Mouse (Mus musculus) embryo, embryonic 10 days (tissue): ENCODE measurements around the gene Esr1.

ENCODE experiments used
- DNase-seq: peaks from one replicate; pipeline ENCODE4 v3.0.0-alpha.2; 2015; ENCODE audit warnings: low spot score

Gene Esr1

DNA sequence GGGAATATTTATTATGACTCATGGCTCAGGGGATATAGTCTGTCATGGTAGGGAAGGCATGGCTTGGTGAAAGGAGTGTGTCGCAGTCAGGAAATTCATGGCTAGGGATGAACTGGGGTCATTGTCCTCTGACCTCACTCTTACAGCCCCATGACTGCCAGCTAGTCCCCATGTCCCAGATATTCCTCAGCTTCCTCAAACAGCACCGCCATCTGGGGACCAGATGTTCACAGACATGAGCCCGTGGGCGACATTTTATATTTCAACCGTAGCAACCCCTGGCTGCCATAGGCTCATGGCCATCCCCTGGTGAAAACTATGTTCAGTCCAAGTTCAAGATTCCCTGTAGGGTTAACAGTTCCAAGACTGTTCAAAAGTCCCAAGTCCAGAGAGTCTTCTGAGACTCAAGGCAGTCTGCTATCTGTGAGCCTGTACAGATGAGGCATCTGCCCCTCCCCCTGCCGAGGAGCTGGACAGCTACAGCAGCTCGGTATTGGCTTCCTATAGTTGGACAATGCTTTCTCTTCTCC is 83.0 kb downstream of the Esr1 start:
- DNase-seq = peak; percentile 57

DNA sequence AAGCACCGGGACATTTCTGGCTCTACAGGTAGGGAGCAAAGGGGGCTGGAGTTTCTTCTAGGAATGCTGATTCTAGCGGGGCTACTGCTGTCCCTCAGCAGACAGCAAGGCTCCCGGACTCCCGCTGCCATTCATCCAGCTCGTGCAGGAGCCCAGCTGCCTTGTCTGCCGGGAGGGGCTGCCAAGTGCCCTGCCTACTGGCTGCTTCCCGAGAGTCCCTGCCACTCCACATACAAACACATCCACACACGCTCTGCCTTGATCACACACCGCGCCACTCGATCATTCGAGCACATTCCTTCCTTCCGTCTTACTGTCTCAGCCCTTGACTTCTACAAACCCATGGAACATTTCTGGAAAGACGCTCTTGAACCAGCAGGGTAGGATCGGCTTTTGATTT is 98.5 kb downstream of the Esr1 start:
- DNase-seq = peak; percentile 63

DNA sequence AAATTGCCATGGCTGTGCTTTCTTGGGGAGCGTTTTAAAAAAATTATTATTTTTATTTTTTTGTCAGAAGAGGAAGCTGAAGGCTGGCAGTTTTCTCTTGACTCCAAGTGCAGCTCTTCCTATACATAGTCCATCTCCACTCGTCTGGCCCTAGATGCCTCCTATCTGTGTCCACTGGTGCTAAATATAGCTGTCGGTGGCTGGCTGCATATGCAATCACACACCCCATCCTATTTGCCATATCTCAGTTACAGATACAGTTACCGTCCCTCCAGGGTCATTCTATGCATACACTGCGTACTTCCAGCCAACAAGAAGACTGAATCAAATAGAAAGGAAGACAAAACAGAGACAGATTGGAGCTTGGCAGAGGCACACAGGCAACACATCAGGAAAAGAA is 100.0 kb downstream of the Esr1 start:
- no peak for DNase-seq

DNA sequence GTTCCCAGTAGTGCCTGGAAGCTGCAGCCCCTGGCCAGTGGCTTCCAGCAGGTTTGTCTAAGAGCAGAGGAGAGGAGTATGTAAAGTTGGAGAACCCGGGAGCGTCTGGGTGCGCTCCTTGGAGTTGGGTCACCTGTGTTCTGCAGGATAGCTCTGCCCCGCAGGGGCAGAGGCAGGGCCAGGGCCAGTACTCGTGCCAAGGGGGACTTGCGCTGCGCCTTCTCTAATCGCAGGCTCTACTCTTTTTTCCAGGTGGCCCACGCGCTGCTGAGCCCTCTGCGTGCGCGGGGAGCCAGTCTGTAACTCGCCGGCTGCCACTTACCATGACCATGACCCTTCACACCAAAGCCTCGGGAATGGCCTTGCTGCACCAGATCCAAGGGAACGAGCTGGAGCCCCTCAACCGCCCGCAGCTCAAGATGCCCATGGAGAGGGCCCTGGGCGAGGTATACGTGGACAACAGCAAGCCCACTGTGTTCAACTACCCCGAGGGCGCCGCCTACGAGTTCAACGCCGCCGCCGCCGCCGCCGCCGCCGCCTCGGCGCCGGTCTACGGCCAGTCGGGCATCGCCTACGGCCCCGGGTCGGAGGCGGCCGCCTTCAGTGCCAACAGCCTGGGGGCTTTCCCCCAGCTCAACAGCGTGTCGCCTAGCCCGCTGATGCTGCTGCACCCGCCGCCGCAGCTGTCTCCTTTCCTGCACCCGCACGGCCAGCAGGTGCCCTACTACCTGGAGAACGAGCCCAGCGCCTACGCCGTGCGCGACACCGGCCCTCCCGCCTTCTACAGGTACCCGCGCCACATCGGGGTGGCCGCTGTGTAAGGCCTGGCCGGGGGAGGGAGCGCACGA is 100.9 kb downstream of the Esr1 start:
- DNase-seq = peak; percentile 38

DNA sequence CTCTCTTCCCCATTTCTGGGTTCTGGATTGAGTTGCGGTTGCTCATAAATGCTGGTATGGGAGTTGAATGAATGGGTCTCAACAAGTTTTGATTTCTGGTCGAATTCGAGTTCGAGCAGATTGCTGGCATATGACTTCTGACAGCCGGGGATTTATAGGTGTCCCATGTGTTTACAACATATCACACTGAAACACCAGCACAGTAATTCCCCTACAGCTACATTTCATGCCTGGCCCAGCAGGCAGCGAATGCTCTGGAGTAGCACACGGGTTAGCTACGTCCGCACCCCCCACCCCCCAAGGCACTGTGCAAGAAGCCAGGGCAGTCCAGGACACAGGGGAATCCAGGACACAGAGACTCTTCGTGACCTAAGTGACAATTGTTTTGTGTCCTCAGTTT is 102.0 kb downstream of the Esr1 start:
- no peak for DNase-seq

DNA sequence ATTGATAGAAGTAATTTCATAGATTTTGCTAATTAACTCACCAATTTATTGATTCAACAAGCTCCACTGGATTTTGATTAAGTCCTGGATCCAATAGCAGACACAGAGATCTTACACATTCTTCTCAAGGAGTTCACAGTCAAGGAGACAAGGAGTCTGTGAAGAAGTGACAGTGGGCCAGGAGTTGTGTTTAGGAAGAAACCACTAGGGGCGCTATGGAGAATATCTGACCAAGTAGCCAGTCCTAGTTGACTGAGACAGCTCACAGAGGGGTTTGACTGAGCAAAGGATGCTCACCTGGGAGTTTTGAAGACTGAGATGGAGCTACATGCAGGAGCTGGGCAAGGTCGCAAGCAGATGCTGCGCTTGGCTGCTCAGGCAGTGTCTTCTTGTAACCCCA is 113.5 kb downstream of the Esr1 start:
- DNase-seq = peak; percentile 40

DNA sequence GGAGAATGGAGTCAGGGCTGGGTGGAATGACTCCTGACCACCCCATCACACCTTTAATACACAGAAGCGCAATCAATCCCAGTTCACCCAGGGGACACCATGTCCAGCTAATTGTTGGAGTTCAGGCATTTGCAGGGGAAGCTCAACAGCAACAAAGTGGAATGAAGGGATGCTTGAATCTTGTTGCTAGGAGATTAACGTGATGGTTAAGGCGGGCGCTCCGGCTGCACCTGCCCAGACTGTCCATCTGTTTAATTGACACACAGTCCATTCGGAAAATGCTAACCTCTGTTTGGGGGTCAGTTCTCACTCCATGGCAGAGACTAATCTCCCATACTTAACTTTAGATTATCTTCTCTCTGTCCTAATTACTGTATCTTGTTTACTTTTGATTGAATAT is 114.7 kb downstream of the Esr1 start:
- peak; percentile 8 for DNase-seq

DNA sequence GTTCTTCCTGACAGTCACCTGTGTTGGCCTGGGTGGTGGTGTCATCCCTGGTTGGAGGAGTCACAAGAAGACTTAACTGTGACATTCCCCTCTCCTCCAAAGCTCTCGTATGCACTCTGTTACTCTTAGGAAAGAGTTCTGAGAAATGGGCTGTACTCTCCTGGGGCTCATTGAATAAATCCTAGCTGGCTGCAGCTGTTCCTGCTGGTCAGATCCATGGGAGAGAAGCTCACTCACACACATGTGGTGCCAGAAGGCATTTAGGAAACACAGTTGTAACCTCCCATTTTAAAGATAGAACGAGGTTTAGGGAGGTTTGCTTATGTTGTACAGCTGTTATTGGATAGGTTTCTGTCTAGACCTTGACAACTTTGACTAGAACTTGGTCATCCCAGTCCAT is 120.9 kb downstream of the Esr1 start:
- no peak for DNase-seq

DNA sequence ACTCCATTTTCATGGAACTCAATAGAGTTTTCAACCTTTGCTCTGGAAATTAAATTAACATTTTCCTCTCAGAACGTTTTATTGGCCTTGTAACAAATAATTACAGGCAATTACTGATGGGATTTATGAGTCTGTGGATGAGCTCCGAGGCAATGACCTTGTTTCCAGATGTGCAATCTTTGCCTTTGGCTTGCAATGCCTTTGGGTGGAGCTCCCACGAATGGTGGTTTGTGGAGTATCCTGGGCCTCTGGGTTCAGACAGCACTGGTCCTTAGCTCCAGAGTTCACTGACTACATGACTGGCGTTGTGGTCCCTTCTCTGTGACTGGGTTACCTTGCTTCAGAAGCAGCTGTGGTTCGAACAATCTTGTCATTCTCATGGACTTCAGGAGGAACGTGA is 122.6 kb downstream of the Esr1 start:
- no peak for DNase-seq

DNA sequence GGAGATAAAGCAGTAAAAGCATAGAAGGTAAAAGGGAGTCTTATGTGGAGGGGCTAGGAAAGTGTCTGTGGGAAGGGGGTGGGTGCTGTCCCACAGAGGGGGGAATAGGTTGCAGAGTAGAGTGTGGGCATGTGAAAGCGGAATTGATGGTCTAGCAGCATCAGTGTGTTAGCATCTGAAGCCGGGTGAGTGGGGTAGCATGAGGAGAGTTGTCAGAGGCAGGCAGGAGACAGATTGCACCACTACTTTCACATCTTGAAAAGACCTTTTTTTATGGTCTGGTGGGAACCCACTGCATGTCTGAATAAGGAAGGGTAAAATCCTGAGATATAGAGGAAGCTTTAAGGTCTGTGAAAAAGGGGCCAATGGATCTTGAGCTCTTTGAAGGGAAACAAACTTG is 123.5 kb downstream of the Esr1 start:
- no peak for DNase-seq

DNA sequence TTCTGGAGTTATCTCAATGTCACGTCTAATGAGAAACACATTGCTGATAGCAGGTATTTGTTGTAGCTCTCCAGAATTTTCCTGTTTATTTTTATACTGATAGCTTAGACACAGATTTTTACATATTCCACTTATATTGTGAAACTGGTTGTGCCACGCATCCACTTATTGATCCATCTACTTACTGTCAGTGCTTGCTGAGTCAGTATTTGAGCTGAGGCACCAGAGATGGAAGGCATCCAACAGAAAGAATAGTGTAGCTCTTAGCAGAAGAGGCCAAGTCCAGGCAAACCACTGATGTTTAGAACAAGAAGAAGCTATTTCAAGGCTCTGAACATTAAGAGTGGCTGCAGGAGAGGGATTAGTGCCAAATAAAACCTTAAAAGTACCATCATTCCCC is 126.9 kb downstream of the Esr1 start:
- no peak for DNase-seq

DNA sequence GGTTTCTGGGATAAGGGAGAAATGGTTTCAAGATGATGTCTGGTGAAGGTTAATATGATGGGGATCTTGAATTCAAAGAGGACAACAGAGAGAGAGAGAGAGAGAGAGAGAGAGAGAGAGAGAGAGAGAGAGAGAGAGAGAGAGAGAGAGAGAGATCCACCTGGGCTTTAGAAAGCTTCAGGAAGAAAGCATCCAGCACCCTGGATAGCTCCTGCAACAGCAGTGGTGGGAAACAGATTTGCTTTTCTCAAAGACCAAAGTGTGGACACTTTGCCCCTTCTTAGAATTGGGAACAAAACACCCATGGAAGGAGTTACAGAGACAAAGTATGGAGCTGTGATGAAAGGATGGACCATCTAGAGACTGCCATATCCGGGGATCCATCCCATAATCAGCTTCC is 139.7 kb downstream of the Esr1 start:
- DNase-seq = peak; percentile 22

DNA sequence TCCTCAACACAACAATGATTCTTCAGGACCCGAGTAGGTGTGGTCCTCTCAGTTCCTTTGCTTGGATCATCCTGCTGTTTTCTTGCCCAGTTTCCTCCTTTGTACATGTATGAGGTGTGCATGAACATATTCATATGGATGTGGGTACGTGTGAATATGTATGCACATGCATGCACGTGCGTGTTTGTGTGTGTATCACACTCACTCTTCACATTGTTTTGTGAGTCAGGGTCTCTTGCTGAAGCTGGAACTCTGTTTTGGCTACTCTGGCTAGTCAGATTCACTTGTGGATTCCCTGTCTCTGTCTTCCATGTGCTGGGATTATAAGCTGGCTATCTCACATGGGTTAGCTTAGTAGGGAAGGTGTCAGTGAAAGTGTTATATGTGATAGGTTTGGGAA is 141.6 kb downstream of the Esr1 start:
- DNase-seq = no peak

DNA sequence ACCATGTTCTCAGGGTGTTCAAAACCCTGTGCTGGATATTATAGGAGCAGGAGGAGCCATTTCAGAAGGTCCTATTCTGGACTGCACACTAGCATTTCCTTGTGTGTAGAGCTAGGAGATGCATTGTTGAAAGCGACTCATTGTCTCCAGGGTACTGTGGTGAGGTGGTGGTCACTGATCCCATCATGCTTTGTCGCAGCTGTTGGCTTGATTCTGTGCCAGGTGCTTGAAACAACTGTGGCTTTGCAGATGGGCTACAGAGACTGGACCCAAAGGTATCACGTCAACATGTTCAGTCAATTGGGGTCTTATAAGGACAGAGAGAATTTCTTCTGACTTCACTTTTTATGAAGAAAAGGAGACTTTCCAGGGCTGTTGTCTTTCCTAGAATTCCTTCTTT is 164.1 kb downstream of the Esr1 start:
- DNase-seq = no peak

DNA sequence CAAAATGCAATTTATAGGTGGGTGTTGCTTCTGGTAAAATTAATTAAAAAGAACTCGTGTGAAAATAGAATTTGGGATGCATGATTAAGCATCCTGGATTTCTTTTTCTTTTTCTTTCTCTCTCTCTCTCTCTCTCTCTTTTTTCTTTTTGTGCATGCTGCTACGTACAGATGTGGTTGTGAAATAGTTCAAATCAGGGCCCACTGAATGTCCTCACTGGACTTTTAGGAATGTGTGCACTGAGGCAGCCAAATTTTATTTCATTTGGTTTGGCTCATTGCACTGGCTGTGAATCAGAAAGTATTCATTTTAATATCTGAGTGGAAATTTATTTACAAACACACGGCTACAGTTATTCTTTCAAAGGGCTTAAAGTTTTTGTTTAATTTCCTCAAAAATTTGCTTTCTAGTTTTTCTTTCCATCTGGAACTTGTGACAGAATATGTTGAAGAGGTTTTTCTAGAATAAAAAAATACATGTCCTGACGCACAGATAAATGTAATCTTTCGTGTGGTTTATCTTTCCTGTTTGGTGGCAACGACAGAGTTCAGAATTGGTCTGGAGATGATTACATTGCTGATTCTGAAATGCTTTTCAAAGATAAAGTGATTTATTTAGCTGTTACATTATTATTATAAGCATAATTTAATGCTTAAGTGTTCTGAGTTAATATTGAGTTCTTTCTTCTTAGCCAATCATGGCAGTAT is 164.8 kb downstream of the Esr1 start:
- DNase-seq = no peak

DNA sequence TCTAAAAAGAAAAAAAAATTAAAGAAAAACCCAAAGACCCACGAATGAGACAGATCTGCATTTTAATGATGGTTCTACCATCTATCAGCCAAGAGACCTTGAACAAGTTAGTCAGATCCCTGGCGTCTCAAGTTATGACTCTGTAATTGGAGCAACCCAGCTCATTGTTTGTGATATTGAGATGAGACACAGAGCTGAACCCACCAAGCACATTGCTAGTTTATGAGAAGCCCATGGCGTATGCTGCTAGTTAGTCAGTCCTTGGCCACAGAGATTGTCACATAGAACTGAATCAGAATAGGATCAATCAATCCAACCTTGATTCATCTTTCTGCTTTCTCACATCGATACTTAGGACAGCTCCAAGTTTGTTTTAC is 165.3 kb downstream of the Esr1 start:
- DNase-seq = no peak

DNA sequence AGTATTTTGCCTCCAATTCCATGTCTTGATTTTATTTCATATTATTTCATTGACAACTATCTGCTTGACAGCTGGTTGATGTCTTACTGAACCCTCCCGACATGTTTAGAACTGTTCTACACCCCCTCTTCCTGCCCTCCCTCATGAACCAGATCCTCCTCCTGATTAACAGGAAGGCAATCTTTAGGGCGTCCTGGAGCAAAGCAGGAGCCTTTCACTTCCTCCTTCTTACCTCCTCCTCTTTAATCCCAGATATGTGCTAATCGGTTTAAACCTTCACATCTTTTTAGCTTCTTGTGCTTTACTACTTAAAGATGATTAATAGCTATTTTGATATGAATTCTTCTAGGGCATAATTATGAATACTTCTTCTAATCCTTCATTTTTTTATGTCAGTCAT is 166.6 kb downstream of the Esr1 start:
- DNase-seq = no peak

DNA sequence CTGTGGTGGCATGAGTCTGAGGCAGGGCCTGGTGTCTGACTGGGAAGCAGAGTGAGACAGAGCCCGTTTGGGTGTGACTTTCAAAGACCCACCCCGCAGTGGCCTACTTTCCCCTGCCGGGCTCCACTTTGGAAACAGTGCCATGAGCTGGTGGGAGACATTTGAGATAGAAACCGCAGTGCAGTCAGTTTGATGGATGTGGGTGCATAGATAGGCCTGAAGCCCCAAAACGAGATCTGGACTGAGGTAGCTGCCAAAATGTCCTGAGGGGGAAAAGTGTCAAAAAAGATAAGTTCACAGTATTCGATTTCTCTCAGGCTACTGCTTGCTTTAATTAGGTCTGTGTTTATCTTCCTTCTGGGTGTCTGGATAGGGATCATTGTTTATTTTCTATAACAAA is 169.5 kb downstream of the Esr1 start:
- DNase-seq = no peak

DNA sequence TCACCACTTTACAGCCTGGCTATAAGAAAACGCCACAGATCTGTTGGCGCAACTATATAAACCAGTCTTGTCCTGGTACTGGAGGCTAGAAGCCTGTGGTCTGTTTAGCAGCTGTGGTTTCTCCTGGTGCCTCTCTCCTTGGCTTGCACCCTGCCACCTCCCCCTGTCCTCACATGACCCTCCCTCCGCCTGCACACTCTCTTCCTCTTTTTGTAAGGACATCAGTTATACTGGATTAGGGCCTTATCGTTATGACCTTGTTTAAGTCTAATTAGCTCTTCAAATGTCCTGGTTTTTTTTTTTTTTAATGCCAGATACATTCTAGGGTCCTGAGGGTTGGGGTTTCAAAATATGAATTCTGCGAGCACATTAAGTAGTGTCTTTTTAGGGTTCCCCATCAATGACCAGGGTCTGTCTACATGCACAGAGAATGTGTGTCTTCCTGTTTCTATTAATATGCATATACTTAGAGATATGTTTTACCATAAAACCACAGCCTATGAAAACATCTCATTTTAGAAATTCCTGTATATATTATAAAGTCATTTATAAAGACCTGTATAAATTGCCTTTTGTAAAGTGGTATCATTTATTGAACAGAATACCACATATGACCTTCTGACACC is 175.7 kb downstream of the Esr1 start:
- no peak for DNase-seq

DNA sequence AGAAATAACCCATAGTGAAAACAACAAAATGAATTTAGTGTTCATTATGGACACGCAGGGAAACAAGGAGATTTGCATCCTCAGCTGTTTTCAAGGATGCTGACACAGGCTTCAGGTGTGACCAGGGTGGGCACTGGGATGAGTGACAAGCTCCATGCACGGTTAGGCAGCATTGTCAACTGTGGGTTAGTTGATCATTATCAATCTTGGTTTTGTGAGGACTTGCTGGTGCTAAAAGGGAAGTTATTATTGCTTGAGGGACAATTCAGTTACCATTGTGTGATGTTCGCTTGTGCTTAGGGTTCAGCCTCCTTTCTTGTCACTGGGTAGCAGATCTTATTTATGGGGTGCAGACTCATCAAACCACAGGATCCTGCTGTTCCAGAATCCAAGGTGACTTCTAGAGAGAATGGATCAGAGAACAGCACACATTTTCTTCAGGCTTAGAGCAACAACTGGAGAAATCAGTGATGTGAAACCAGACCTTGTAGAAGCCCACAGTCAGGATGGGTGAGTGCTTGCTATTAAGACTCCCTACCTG is 186.9 kb downstream of the Esr1 start:
- DNase-seq = no peak

DNA sequence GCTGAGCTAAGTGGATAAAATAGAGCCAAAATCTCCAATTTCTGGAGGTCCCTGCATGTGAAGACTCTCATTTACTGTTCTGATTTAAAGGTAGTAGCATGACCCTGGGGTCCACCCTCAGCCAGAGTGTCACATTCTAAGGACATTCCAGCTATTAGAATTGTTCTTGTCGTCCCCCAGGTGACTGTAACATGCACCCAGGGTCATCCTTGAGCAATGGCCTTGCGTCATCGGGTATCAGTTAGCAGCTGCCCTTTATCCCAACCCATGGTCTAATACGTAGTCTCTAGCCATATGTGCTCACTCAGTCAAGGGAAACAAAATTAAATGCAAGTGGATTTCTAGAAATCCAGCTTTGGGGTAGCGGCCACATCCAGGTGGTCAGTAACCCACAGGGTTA is 213.0 kb downstream of the Esr1 start:
- DNase-seq = no peak

DNA sequence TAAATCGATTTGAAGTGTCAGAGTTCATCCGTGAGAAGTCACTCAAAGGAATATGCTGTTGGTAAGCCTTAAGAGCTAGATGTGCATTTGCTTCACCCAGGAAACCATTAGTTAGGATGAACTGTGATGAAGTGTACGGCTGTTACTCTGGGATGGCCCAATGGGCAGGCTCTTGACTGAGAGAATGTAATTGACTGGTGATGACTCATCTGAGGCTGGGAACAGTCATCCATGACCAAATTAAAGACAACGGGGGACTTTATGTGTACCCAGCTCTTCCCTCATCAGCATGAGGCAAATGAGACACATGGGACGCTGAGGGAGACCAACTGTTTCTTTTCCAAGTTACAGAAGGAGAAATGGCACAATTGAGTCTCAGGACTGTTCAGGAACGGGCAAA is 219.2 kb downstream of the Esr1 start:
- no peak for DNase-seq

DNA sequence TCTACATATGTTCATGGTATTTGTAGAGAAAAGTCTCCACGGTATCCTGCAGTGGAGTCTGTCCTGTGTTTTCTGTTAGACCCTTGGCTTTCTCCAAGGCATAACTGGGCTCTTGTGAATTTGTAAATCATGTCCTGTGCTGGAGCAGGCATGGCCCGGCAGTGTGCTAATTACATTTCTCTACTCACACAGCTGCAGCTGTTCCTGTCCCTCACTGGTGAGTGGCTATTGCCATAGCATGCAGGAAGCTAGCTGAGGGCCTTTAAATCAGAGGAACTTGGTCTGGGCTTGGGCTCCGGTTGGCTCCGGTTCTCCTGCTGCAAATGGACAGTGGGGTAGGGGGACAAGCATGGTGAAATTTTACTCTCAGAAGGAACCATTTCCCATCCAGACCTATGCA is 226.7 kb downstream of the Esr1 start:
- no peak for DNase-seq
